Mouse (Mus musculus) CH12.LX (cell line): ENCODE measurements around the gene Dgka. TPM values are rescaled to one million over a fixed set of nuclear protein-coding genes. Genes with fewer than 3 reads are reported as not detected.

ENCODE experiments used
- DNase-seq: peaks from one replicate; pipeline ENCODE4 v3.0.0-alpha.2; 2013; ENCODE audit errors: extremely low read depth
- H3K27ac ChIP-seq: 2 replicates; pipeline ENCODE4 v1.5.1; 2012; ENCODE audit warnings: low read depth, mild to moderate bottlenecking, control low read depth, moderate library complexity; ENCODE audit not compliant: insufficient read depth
- H3K27me3 ChIP-seq: replicated peaks from 2 replicates; pipeline ENCODE3; 2012; ENCODE audit warnings: inconsistent platforms
- H3K36me3 ChIP-seq, 2 experiments: replicated peaks in 1 of 2; 2 replicates each; pipeline versions ENCODE3 to v1.6.1; 2012; ENCODE audit warnings: inconsistent platforms in 1 of 2, low read length in 1 of 2, mild to moderate bottlenecking in 1 of 2, mixed read lengths in 1 of 2, moderate library complexity in 1 of 2; ENCODE audit not compliant: control insufficient read depth in 1 of 2, insufficient read depth in 1 of 2
- H3K4me1 ChIP-seq, 2 experiments: 2 replicates each; pipeline ENCODE4 v1.6.1; 2012; ENCODE audit warnings: inconsistent platforms in 1 of 2, moderate library complexity in 1 of 2; ENCODE audit not compliant: insufficient read depth in 2 of 2, control insufficient read depth in 1 of 2
- H3K4me2 ChIP-seq: 2 replicates; pipeline ENCODE4 v1.6.1; 2012; ENCODE audit warnings: low read depth, mild to moderate bottlenecking, control low read depth; ENCODE audit not compliant: poor library complexity, insufficient read depth, severe bottlenecking
- H3K4me3 ChIP-seq, 3 experiments: fragments of 150-350 bp in 1 of 3; sonication (generic) in 1 of 3; replicated peaks in 1 of 3; 2 replicates each; pipeline versions ENCODE3 to v1.5.1; 2011 to 2012; ENCODE audit warnings: low read depth in 2 of 3, low read length in 2 of 3, mild to moderate bottlenecking in 2 of 3, moderate library complexity in 2 of 3, control low read depth in 1 of 3, improper control_type of control experiment in 1 of 3, inconsistent platforms in 1 of 3, mixed read lengths in 1 of 3; ENCODE audit not compliant: poor library complexity in 1 of 3
- H3K79me2 ChIP-seq: replicated peaks from 2 replicates; pipeline ENCODE4 v1.6.1; 2012; ENCODE audit warnings: mild to moderate bottlenecking, moderate library complexity; ENCODE audit not compliant: control insufficient read depth, poor library complexity, insufficient read depth, severe bottlenecking; ENCODE audit errors: extremely low read depth
- H3K9ac ChIP-seq: 2 replicates; pipeline ENCODE4 v1.6.1; 2012; ENCODE audit warnings: low read depth, mild to moderate bottlenecking, control low read depth, moderate library complexity; ENCODE audit not compliant: insufficient read depth
- H3K9me3 ChIP-seq: replicated peaks from 2 replicates; pipeline ENCODE3; 2012; ENCODE audit warnings: low read length, inconsistent platforms, mixed read lengths
- BHLHE40 ChIP-seq: IDR thresholded peaks from 2 replicates; pipeline ENCODE4 v1.6.1; 2011; ENCODE audit warnings: mild to moderate bottlenecking, low read depth, low read length, improper control_type of control experiment
- CHD2 ChIP-seq: IDR thresholded peaks from 2 replicates; pipeline ENCODE4 v1.6.1; 2011; ENCODE audit warnings: low read length, improper control_type of control experiment
- CTCF ChIP-seq, 2 experiments: IDR thresholded peaks in 1 of 2; conservative IDR thresholded peaks in 1 of 2; 2 replicates each; pipeline ENCODE4 v1.5.1; 2011 to 2012; ENCODE audit warnings: low read depth in 2 of 2, low read length in 2 of 2, improper control_type of control experiment in 1 of 2, inconsistent platforms in 1 of 2, mild to moderate bottlenecking in 1 of 2, moderate library complexity in 1 of 2
- E2F4 ChIP-seq: IDR thresholded peaks from 2 replicates; pipeline ENCODE4 v1.6.1; 2011; ENCODE audit warnings: low read depth, low read length, improper control_type of control experiment; ENCODE audit not compliant: insufficient replicate concordance
- ELF1 ChIP-seq: IDR thresholded peaks from 2 replicates; pipeline ENCODE4 v1.6.1; 2014; ENCODE audit warnings: low read depth, mild to moderate bottlenecking, inconsistent platforms, low read length, improper control_type of control experiment
- EP300 ChIP-seq: IDR thresholded peaks from 2 replicates; pipeline ENCODE4 v1.6.1; 2011; ENCODE audit warnings: low read length, improper control_type of control experiment
- ETS1 ChIP-seq: conservative IDR thresholded peaks from 2 replicates; pipeline ENCODE4 v1.6.1; 2012; ENCODE audit warnings: low read depth, mild to moderate bottlenecking, inconsistent platforms, low read length, improper control_type of control experiment, moderate library complexity
- IRF4 ChIP-seq: IDR thresholded peaks from 2 replicates; pipeline ENCODE4 v1.6.1; 2014; ENCODE audit warnings: low read depth, mild to moderate bottlenecking, inconsistent platforms, low read length, improper control_type of control experiment
- JUN ChIP-seq: IDR thresholded peaks from 2 replicates; pipeline ENCODE4 v1.6.1; 2011; ENCODE audit warnings: low read depth, mild to moderate bottlenecking, low read length, improper control_type of control experiment, moderate library complexity; ENCODE audit not compliant: insufficient read depth
- JUND ChIP-seq: conservative IDR thresholded peaks from 2 replicates; pipeline ENCODE4 v1.6.1; 2011; ENCODE audit warnings: low read depth, low read length, improper control_type of control experiment
- KAT2A ChIP-seq: IDR thresholded peaks from 2 replicates; pipeline ENCODE4 v1.6.1; 2012; ENCODE audit warnings: low read length, improper control_type of control experiment, inconsistent platforms; ENCODE audit not compliant: insufficient replicate concordance
- MAFK ChIP-seq: IDR thresholded peaks from 2 replicates; pipeline ENCODE4 v1.6.1; 2011; ENCODE audit warnings: low read length, improper control_type of control experiment; ENCODE audit not compliant: insufficient replicate concordance
- MAZ ChIP-seq: IDR thresholded peaks from 2 replicates; pipeline ENCODE4 v1.6.1; 2012; ENCODE audit warnings: low read depth, mild to moderate bottlenecking, inconsistent platforms, low read length, improper control_type of control experiment, moderate library complexity
- MEF2A ChIP-seq: IDR thresholded peaks from 2 replicates; pipeline ENCODE4 v1.6.1; 2014; ENCODE audit warnings: low read depth, mild to moderate bottlenecking, inconsistent platforms, low read length, improper control_type of control experiment, borderline replicate concordance
- MYC ChIP-seq: IDR thresholded peaks from 2 replicates; pipeline ENCODE4 v1.6.1; 2011; ENCODE audit warnings: low read depth, mild to moderate bottlenecking, improper control_type of control experiment, low read length
- PAX5 ChIP-seq: IDR thresholded peaks from 2 replicates; pipeline ENCODE4 v1.6.1; 2012; ENCODE audit warnings: low read length, inconsistent platforms, mixed read lengths
- POLR2AphosphoS2 ChIP-seq: IDR thresholded peaks from 2 replicates; pipeline ENCODE4 v1.6.1; 2011; ENCODE audit warnings: low read depth, low read length, improper control_type of control experiment
- RAD21 ChIP-seq: IDR thresholded peaks from 2 replicates; pipeline ENCODE4 v1.6.1; 2011; ENCODE audit warnings: low read depth, mild to moderate bottlenecking, low read length, improper control_type of control experiment, moderate library complexity
- RCOR1 ChIP-seq: conservative IDR thresholded peaks from 2 replicates; pipeline ENCODE4 v1.6.1; 2012; ENCODE audit warnings: low read depth, mild to moderate bottlenecking, inconsistent platforms, low read length, improper control_type of control experiment
- SMC3 ChIP-seq: IDR thresholded peaks from 2 replicates; pipeline ENCODE4 v1.6.1; 2011; ENCODE audit warnings: low read depth, low read length, improper control_type of control experiment
- TCF12 ChIP-seq: IDR thresholded peaks from 2 replicates; pipeline ENCODE4 v1.6.1; 2014; ENCODE audit warnings: low read depth, mild to moderate bottlenecking, inconsistent platforms, low read length, improper control_type of control experiment
- UBTF ChIP-seq: IDR thresholded peaks from 2 replicates; pipeline ENCODE4 v1.6.1; 2012; ENCODE audit warnings: low read depth, mild to moderate bottlenecking, inconsistent platforms, low read length, improper control_type of control experiment, moderate library complexity
- USF2 ChIP-seq: conservative IDR thresholded peaks from 2 replicates; pipeline ENCODE4 v1.6.1; 2011; ENCODE audit warnings: low read depth, low read length, improper control_type of control experiment
- ZC3H11A ChIP-seq: IDR thresholded peaks from 2 replicates; pipeline ENCODE4 v1.6.1; 2012; ENCODE audit warnings: low read depth, mild to moderate bottlenecking, inconsistent platforms, low read length, improper control_type of control experiment
- ZNF384 ChIP-seq: IDR thresholded peaks from 2 replicates; pipeline ENCODE4 v1.6.1; 2012; ENCODE audit warnings: low read depth, low read length, improper control_type of control experiment, inconsistent platforms
- dilution Hi-C: fragments of 300-500 bp; cut with MboI; formaldehyde crosslinking; loops from 2 replicates; pipeline ENCODE4 v1.14.3; 2020; ENCODE audit warnings: low sequenced_read_pairs; ENCODE audit not compliant: extremely low pct_unique_long_range_greater_than_20kb, extremely low pct_ligation_motif_present
- in situ Hi-C: fragments of 300-500 bp; cut with MboI; formaldehyde crosslinking; loops from 3 replicates; pipeline ENCODE4 v1.14.3; 2019; ENCODE audit warnings: low sequenced_read_pairs, low pct_ligation_motif_present, low pct_unique_long_range_greater_than_20kb, mixed read lengths
- polyA plus RNA-seq: library from polyadenylated mRNA; unstranded; fragments of >175 nt; gene quantifications from 2 replicates; pipeline ENCODE4 v1.2.1, GENCODE M21; 2012; ENCODE audit warnings: low read depth; ENCODE audit not compliant: insufficient read length
- total RNA-seq, 2 experiments: library from RNA; depleted of rRNA; stranded (reverse); fragments of 300-350 nt in 1 of 2; fragments of >200 nt in 1 of 2; gene quantifications; 2 replicates each; pipeline ENCODE4 v1.2.3; 2012 to 2014

The Dgka gene
- total and polyA plus RNA-seq, 3 experiments = 3.4 to 9.0 (median 6.6) TPM

DNA sequence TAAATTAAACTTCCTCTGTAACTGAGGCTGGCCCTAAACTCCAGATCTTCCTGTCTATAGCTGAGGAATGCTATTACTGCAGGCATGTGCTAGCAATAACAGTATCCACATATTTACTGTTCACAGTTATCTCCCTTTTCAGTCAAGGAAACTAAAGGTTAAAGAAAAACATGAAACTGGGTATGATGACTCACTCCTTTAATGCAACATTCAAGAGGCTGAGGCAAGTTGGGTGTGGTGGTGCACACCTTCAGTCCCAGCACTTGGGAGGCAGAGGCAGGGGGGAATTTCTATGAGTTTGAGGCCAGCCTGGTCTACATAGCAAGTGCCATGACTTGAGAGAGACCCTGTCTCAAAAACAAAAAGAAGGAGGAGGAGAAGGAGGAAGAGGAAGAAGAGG lies 12.7 kb downstream of the Dgka start:
- no peak for TF ChIP-seq TCF12
- no peak for TF ChIP-seq CHD2
- TF ChIP-seq UBTF = no peak
- TF ChIP-seq POLR2AphosphoS2 = no peak
- TF ChIP-seq RCOR1 = no peak
- TF ChIP-seq JUN = no peak
- no peak for TF ChIP-seq SMC3
- TF ChIP-seq ZC3H11A = no peak
- TF ChIP-seq MAFK = no peak
- TF ChIP-seq PAX5 = no peak
- TF ChIP-seq JUND = no peak
- no peak for TF ChIP-seq USF2
- TF ChIP-seq ETS1 = no peak
- H3K27me3 ChIP-seq = no peaks in the 10 kb centered on the region
- peaks cover 11% of the 10 kb centered on the region for H3K9me3 ChIP-seq
- dilution Hi-C loops (no loop called here), in situ Hi-C loops (loop anchor here (5.0 kb wide), 1 partner anchor 160 kb away; the partner anchor contains the start of gene Gdf11)
- no peaks in the 10 kb centered on the region for H3K79me2 ChIP-seq
- no peak overlapping the region for H3K27ac ChIP-seq
- peaks cover 6 to 15% of the 10 kb centered on the region in 2 experiments; a peak in 3 of 4 replicates for H3K4me1 ChIP-seq
- no peak overlapping the region for H3K9ac ChIP-seq
- H3K4me3 ChIP-seq = no peak overlapping the region
- DNase-seq = no peak
- peaks cover 21 to 59% of the 10 kb centered on the region in 2 experiments for H3K36me3 ChIP-seq
- no peak overlapping the region for H3K4me2 ChIP-seq

DNA sequence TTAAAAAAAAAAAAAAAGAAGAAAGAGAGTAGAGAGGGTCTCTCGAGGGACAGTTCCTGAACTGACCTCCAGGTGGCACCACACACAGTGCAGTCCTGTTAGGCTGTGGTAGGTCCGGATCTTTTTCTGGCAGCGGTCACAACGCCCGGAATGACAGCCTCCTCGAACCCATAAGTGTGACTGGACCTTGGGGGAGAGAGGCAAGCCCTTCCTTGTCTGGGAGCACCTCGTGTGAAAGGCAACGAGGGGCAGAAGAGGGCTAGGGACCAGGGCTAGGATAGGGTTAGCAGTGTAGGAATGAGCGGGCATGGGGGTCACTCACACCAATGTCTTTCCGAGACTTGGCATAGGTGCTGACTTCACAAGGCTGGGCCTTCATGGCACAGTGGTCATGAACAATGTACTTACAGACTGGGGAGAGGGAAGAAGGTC lies 13.6 kb downstream of the Dgka start:
- H3K79me2 ChIP-seq = no peaks in the 10 kb centered on the region
- DNase-seq = peak; percentile 64
- H3K4me2 ChIP-seq = no peak overlapping the region
- in situ Hi-C loops (loop anchor here (5.0 kb wide), 1 partner anchor 161 kb away; the partner anchor contains the start of gene Gdf11), dilution Hi-C loops (no loop called here)
- no peak overlapping the region for H3K27ac ChIP-seq
- H3K4me1 ChIP-seq = peaks cover 2 to 5% of the 10 kb centered on the region in 2 experiments; a peak in 3 of 4 replicates
- peaks cover 20 to 61% of the 10 kb centered on the region in 2 experiments for H3K36me3 ChIP-seq
- no peaks in the 10 kb centered on the region for H3K27me3 ChIP-seq
- no peak for TF ChIP-seq ELF1
- TF ChIP-seq ZC3H11A = peak; percentile 41; the same call in 1 of the 2 replicates
- peak; percentile 78 for TF ChIP-seq ZNF384
- no peak for TF ChIP-seq UBTF
- TF ChIP-seq E2F4 = no peak
- TF ChIP-seq EP300 = no peak
- no peak for TF ChIP-seq MAZ
- TF ChIP-seq RAD21 = peak; percentile 71
- no peak for TF ChIP-seq BHLHE40
- no peak for TF ChIP-seq PAX5
- 0 out of 2 replicates have a peak, but pooled peaks have one; percentile 23 for TF ChIP-seq MYC
- no peak for TF ChIP-seq CHD2
- TF ChIP-seq MAFK = no peak
- 0 out of 2 replicates have a peak, but pooled peaks have one; percentile 18 for TF ChIP-seq MEF2A
- no peak for TF ChIP-seq IRF4
- TF ChIP-seq CTCF (conservative IDR thresholded peaks at IDR 0.05 in 1 of 2, IDR thresholded peaks at IDR 0.05 in 1 of 2; ENCODE audit: low read depth in 2 of 2, low read length in 2 of 2) = peak; percentile 77 to 81
- no peak for TF ChIP-seq KAT2A
- TF ChIP-seq TCF12 = no peak
- TF ChIP-seq SMC3 = peak; percentile 84
- TF ChIP-seq RCOR1 = no peak
- no peak overlapping the region for H3K9ac ChIP-seq
- H3K9me3 ChIP-seq = peaks cover 11% of the 10 kb centered on the region
- H3K4me3 ChIP-seq = no peak overlapping the region
